19 mouse cellular contexts compared by ENCODE assay signal in the genomic region with DNA sequence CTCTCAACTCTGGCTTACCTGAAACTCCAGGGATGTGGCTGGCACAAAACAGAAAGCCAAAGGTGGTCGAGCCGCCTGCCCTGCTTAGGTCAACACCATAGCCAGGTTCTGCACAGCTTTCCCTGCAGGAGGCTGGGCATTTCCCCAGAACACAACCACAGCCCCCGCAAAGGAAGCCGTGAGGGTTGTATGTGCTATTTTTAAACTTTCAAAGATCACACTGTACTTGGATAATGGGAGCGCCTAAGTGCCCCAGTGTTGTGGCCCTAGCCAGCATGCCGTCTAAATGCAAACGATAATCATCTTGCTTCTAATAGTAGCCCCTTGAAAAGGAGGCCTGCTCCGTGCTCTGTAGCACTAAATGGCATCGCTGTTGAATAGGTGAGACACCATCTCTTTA.
DNase-seq lines count a peak whose midpoint lies in the region; ATAC-seq lines count a peak whose summit lies in the region.
"Had no signal": no experiment of that assay in that cellular context is flagged by ENCODE, and none has a peak within 500 bp of the region (broad histone marks: within the 10 kb centered on the region; RNA-seq: fewer than 3 reads in every experiment).

No protein-coding gene starts in this region.

- peak; percentile 41 to 45 for DNase-seq in heart, adult 18-20 months
- DNase-seq in heart, postnatal 25 days (ENCODE audit: low spot score): no peak
- peak; percentile 14 to 25 for DNase-seq in cerebellum, postnatal 36 days
- peak; percentile 32 for DNase-seq in heart, postnatal 4 days
- DNase-seq: kidney, adult 18-20 months; kidney, postnatal 10 days; spleen, adult 18-20 months had no signal

- peaks cover 12% of the 10 kb centered on the region for H3K4me1 ChIP-seq in heart, embryonic 12.5 days (replicated peaks)
- H3K4me1 ChIP-seq in hindbrain, embryonic 12.5 days: no peaks in the 10 kb centered on the region
- H3K4me1 ChIP-seq in intestine, embryonic 15.5 days (replicated peaks): no peaks in the 10 kb centered on the region
- H3K4me1 ChIP-seq: forebrain, embryonic 15.5 days; stomach, embryonic 15.5 days had no signal

- no peak for ATAC-seq in heart, embryonic 12.5 days (ENCODE audit: insufficient number of reproducible peaks, low FRiP score)
- ATAC-seq in hindbrain, embryonic 12.5 days (ENCODE audit: low FRiP score): no peak
- ATAC-seq in intestine, embryonic 15.5 days: no peak
- ATAC-seq: forebrain, embryonic 15.5 days; hindbrain, embryonic 16.5 days; lung, postnatal 0 days had no signal

- H3K27me3 ChIP-seq in heart, embryonic 12.5 days (replicated peaks): no peaks in the 10 kb centered on the region
- no peaks in the 10 kb centered on the region for H3K27me3 ChIP-seq in hindbrain, embryonic 12.5 days
- no peaks in the 10 kb centered on the region for H3K27me3 ChIP-seq in intestine, embryonic 15.5 days (replicated peaks)
- H3K27me3 ChIP-seq: forebrain, embryonic 15.5 days; limb, embryonic 13.5 days; stomach, embryonic 15.5 days had no signal

- H3K4me3 ChIP-seq in heart, embryonic 12.5 days: no peak overlapping the region
- H3K4me3 ChIP-seq in hindbrain, embryonic 12.5 days: no peak overlapping the region
- H3K4me3 ChIP-seq in intestine, embryonic 15.5 days (replicated peaks): no peak overlapping the region
- H3K4me3 ChIP-seq: embryonic facial prominence, embryonic 10.5 days; forebrain, embryonic 15.5 days; layer of hippocampus, adult 2 months; limb, embryonic 13.5 days; stomach, embryonic 15.5 days had no signal

- intact Hi-C loops in heart, postnatal 25 days (cut with DNase I): loop anchor here (5.0 to 10.0 kb wide), 2 partner anchors 83 to 530 kb away; no protein-coding TSS in a partner anchor

- peak overlapping the region; percentile 13 for H3K27ac ChIP-seq in heart, embryonic 12.5 days (ENCODE audit: poor library complexity, severe bottlenecking)
- no peak overlapping the region for H3K27ac ChIP-seq in hindbrain, embryonic 12.5 days
- no peak overlapping the region for H3K27ac ChIP-seq in intestine, embryonic 15.5 days
- H3K27ac ChIP-seq: embryonic facial prominence, embryonic 10.5 days; forebrain, embryonic 15.5 days; layer of hippocampus, adult 2 months; limb, embryonic 13.5 days; liver, embryonic 14.5 days; stomach, embryonic 15.5 days had no signal

- H3K36me3 ChIP-seq in heart, embryonic 12.5 days: no peaks in the 10 kb centered on the region
- H3K36me3 ChIP-seq in hindbrain, embryonic 12.5 days: no peaks in the 10 kb centered on the region
- H3K36me3 ChIP-seq in intestine, embryonic 15.5 days: no peaks in the 10 kb centered on the region
- H3K36me3 ChIP-seq: embryonic facial prominence, embryonic 10.5 days; forebrain, embryonic 15.5 days; G1E; limb, embryonic 13.5 days; stomach, embryonic 15.5 days had no signal

- no peaks in the 10 kb centered on the region for H3K9me3 ChIP-seq in heart, embryonic 12.5 days (replicated peaks)
- H3K9me3 ChIP-seq in hindbrain, embryonic 12.5 days (replicated peaks): no peaks in the 10 kb centered on the region
- no peaks in the 10 kb centered on the region for H3K9me3 ChIP-seq in intestine, embryonic 15.5 days
- H3K9me3 ChIP-seq: embryonic facial prominence, embryonic 10.5 days; forebrain, embryonic 15.5 days; G1E; limb, embryonic 13.5 days; stomach, embryonic 15.5 days had no signal

- WGBS in heart, embryonic 12.5 days: 40% methylated on average over 9 of the region's 9 CpGs
- WGBS in hindbrain, embryonic 12.5 days: 80% methylated on average over 9 of the region's 9 CpGs
- 82% methylated on average over 9 of the region's 9 CpGs for WGBS in intestine, embryonic 15.5 days

- H3K4me2 ChIP-seq in heart, embryonic 12.5 days: peak overlapping the region; percentile 27; the same call in 1 of the 2 replicates
- H3K4me2 ChIP-seq in hindbrain, embryonic 12.5 days (replicated peaks): no peak overlapping the region
- no peak overlapping the region for H3K4me2 ChIP-seq in intestine, embryonic 15.5 days (replicated peaks)
- H3K4me2 ChIP-seq: forebrain, embryonic 15.5 days; limb, embryonic 13.5 days; stomach, embryonic 15.5 days had no signal

- no peak overlapping the region for H3K9ac ChIP-seq in heart, embryonic 12.5 days
- no peak overlapping the region for H3K9ac ChIP-seq in hindbrain, embryonic 12.5 days
- no peak overlapping the region for H3K9ac ChIP-seq in intestine, embryonic 15.5 days
- H3K9ac ChIP-seq: forebrain, embryonic 15.5 days; limb, embryonic 13.5 days; liver, embryonic 14.5 days; stomach, embryonic 15.5 days had no signal
